Mouse (Mus musculus): Measurements from ENCODE around the gene Rpl37.

Gene Rpl37

DNA sequence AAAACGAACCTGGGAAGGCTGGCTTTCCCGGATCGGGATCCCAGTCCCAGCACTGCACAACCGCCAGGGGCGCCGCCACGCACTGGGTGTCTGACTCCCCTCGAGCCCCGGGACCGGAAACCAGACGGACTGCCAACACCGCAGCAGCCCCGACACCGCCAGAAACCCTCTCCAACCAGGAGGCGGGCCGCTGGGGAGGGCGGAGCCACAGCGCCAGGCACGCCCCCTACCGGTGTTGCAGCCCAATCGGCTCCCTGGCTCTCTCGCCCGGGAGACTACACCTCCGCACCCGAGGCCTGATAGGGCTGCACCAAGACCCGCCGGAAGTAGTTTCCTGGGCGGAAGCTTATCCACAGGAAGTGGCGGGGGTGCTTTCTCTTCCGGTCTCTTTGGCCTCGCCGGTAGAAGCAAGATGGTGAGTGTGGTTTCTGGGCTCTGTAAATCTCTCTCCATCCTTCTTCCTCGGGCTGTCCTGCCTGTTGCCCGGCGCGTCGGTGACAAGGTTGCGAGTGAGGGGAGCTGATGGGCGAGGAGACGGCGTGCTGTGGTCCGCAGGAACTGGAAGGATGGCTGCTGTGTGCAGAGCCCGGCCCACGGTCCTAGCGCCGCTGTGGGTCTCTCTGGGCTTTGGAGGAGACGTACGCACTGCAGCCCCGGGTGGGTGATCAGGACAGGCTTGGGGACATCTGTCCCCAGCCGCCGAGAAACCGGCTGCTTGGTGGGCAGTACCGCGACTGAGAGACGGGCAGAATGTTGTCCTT lies at the start of gene Rpl37:
Gene Rpl37, plus strand, starts transcription at position 376 of the 761 bp plus-strand sequence.
- DNase-seq = peak; percentile 100

DNA sequence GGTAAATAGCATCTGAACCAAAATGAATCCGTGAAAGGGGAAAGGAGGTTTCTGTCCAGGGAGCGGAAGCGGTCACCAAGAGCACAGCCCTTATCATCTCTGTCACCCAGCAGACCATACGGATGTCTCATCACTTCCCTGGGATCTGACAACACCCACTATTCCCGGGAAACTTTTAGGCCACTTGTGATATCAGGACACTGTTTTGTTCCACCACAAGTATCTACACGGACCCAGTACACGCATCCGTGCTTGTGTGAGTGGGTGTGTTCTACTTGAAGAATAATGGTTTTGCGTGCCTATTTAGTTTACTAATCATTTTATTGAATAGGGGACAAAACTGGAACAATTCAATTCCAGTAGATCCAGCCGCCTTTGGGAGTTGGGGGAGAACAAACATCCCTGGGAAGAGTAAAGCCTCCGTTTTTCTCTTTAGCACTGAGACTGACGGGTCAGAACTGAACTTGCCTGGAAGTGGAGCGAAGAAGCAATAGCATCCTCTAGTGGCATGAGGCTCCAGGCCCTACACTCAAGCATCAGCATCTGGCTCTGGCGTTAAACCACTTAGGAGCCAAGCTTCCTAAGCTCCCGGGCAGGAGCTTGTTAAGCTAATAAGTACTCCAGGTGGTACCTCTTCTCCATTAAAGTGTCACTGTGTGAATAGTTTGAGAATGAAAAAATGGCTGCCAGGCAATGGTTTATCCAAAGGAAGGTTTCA lies 47.5 kb upstream of the Rpl37 start:
- DNase-seq = peak; percentile 94

DNA sequence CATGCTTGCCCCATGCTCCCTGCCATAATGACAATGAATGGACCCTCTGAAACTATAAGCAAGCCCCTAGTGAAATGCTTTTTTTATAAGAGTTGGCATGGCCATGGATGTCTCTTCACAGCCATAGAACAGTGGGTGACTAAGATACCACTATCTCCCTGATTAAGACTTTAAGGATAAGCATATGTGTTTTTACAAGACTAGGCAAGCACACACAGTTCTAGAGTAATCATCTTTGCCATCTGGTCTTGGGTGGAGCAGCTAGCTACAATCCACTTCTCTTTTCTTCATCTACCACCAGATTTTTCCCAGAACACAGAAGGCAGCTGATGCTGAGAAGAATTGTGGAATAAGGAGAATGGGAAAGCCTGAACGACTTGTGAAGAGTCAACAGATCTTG lies 35.2 kb upstream of the Rpl37 start:
- DNase-seq = peak; percentile 79

DNA sequence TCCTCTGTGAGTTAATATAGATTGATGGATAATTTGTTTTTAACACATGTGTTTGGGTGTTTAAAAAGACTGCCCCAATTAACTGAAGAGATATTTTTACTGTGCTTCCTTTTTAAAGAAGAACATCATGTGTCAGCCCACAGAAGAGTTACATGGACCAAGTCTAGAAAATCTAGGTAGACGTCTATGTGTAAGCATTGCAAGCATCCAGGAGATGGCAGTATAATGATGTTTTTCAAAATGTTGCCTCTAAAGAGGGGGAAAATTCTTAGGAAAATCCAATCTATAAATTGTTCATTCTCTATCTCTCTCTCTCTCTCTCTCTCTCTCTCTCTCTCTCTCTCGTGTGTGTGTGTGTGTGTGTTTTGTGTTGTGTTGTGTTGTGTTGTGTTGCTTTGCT lies 30.3 kb upstream of the Rpl37 start:
- no peak for DNase-seq

DNA sequence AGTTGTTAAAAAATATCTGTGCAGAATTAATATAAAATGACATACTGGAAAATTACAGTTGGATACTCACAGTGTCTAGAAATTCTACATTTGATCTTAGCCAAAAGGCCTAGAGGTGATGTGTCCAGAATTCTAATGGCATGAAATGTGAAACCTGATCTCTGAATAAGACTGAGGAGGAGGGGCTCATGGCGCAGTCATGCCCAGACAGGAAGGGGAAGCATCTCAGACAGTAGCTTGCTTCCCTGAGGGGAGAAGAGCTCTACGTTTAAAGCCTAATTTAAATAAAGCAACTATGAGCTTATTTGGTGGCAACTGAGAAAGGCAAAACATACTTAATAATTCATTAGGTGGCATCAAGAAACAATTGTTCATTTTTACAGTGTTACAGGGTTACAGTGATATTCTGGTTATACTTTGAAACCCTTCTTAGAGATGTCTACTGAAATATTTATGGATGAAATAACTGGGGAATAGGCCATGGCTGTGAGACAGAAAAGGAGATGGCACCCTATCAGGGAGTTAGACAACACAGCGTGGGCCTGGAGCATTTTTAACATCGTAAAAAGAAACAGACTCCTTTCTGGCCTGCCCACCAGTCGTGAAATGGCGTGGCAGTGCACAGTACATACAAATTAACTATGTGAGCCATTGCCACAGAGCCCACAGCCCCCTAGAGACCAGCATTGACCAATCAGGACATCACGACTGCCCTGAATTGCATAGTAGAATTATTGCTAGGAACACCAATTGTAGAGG lies 27.4 kb upstream of the Rpl37 start:
- DNase-seq = peak; percentile 48

DNA sequence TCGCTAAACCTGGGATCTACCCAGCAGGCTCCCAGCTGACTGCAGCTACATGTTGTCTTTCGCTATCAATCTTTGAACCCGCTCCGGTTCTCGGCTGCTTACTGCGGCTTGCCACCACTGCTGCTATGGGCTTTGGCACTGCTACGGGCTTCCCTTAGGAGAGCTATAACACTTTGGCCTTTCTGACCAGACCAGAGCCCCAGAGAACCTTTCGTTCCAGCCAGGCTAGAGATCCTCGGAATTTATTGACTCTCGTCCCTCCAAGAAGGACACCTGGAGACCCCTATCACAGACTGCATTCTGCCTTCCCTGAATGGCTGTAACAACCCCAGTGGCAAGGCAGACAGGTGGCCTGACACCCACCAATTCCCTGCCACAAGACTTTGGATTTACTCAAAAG lies 26.3 kb upstream of the Rpl37 start:
- peak; percentile 59 for DNase-seq

DNA sequence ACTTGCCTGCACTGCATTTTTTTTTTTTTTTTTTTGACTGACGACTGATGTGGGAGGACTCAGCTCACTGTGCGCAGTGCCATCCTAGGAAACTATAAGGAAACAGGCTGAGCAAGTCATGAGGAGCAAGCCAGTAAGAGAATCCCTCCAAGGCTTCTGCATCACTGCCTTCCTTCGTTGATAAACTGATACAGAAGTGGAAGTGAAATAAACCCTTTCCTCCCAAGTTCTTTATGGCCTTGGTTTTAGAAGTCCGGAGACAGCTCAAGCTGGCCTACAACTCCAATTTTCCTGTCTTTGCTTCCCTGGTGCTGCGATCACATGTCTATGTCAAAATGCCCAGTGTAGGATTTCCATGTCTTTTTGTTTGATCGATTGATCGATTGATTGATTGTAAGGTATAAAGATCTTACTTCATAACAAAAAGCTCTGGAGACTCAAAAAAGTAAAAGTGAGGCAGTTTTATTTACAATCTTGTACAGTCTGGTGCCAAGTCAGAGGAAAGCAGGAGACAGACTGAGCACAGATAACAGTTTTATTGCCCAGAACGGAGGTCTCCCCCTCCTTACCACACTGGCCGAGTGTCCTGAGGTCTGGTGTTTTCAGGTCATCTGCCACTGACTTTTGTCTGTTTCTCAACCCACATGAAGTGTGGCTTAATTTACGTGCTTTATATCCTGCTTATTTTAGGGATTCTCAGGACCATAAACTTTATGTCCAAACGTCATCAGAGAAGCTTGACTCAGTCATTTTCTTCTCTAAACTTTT lies 20.7 kb upstream of the Rpl37 start:
- DNase-seq = no peak

DNA sequence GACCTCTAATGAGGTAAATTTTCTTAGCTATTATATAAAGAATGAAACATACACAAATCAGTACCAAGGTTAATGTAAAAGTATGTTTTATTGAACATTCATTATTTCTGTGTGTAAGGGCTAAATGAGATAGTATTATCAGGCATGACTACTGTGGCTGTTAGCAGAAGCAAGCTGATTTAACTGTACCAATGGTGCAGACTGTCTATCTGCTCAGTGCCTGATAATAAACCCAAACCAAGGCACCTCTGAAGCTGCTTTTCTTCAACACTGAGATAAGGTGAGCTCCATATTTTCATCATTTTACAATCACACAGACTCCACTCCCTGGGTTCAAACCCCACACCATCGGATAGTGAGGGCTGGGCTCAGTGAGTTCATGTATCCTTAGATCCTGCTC lies 19.1 kb upstream of the Rpl37 start:
- peak; percentile 48 for DNase-seq

DNA sequence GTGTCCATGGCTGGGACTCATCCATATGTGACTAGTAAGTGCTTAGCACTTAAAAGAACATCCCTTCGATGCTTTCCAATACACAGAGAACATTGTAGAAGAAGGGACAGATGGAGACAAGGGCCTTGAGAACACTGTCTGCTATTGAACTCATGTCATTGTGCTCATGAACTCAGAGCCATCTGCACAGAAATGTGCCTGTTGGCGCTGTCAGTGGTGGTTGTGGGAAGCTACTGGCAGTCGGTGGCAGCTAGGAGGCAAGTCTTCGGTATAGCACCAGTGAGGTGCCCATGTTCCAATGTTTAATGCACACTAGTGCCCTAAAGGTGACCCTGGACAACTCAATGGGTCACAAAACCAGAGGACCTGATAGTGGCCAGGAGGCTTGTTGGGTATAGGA lies 14.1 kb upstream of the Rpl37 start:
- DNase-seq = peak; percentile 56

DNA sequence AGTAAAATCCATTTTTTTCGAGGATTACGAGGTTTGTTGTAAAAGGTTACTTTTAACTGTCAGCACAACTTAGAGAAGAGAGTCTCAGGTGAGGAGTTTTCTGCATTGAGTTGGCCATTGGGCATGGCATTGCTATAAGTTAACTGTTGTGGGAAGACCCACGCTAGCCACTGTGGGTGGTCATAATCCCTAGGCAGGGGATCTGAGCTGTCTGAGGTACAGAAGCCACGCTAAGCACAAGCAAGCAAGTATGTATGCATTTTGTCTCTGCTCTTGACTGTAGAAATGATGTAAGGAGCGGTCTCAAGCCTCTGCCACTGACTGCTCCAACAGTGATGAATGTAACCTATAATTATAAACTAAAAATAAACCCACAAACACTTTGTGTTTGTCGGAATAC lies 10.6 kb upstream of the Rpl37 start:
- DNase-seq = peak; percentile 65

DNA sequence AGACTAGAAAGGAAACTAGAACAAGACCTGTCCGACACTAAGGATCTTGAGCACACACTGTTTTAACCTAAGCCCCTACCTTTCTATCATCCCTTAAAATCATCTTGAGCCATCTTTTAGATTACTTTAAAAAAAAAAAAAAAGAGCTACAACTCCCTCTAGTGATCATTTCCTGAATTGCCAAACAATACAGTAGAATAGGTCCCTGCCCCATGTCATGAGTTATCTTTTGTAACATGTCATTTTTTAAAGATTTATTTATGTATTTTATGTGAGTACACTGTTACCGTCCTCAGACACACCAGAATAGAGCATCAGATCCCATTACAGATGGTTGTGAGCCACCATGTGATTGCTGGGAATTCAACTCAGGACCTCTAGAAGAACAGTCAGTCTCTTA lies 10.2 kb upstream of the Rpl37 start:
- DNase-seq = peak; percentile 55

DNA sequence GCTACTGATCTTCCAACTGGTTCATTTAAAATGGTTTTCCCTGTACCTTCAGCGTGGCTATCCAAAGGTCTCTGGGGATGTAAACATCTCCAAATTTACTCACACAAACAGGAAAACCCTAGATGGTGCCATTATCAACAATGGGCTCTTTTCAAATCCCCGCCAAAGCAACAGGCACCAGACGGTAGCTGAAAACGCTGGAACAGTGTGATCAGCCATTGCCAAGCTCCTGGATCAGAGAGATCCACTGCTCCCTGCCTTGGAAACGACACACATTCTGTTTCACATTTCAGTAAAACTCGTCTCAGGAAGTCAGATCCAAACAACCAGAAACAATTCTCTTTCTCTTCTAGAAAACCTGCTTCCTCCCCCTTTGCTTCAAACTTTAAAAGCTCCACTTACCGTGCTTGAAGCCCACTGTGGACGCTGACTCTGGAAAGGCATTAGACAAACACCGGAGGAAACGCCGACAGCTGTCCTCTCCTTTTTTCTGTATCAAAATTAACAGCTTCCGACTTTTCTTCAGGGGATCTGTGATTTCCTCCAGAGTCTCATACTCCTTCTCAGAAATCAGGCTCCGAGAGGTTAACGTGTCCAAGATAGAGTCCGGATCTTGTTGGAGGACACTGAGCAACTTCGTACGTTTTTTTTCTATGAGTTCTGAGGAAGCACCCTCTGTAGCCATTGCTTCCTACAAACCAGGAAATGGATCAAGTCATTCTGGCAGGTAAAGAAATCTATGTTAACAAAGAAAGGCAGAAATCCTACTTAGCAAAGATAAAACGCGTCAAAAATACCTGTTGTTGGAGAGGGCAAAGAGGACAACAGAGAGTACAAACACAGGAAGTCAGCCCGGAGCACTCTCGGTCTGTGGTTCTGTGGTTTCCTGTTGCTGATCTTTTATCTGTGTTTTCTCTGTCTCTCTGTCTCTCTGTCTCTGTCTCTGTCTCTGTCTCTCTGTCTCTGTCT lies 8.5 kb upstream of the Rpl37 start, which contains the start of gene Card6:
Gene Card6, minus strand, starts transcription at position 854 of the 969 bp plus-strand sequence.
- DNase-seq = peak; percentile 89

DNA sequence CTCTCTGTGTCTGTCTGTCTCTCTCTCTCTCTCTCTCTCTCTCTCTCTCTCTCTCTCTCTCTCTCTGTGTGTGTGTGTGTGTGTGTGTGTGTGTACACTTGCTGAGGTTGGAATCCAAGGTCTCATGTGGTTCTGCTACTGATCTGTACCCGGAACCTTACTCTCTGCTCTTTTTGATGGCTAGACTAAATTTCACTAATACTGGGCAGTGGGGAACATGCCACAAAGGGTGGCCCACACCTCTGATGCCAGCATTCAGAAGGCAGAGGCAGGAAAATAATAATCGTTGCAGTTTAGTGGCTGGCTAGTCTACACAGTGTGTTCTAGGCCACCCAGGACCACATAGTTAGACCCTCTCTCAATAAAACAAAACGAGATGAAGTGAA lies 7.8 kb upstream of the Rpl37 start:
- peak; percentile 79 for DNase-seq

DNA sequence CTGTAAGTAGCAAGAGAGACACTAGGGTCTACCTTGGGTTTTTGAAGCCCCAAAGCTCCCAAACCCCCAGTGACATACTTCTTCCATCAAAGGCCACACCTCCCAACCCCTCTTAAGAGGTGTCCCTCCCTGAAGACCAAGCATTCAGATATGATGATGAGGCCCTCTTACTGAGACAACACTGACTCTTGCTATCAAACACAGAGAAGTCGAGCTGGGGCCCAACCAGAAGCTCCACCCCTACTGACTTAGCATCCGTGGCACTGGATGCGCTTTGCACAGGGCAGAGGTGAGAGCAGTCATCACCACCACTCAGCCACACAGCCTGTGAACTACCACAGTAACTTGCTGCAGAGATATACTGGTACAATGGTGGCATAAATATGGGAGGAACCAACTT lies 3.8 kb upstream of the Rpl37 start:
- peak; percentile 85 for DNase-seq

DNA sequence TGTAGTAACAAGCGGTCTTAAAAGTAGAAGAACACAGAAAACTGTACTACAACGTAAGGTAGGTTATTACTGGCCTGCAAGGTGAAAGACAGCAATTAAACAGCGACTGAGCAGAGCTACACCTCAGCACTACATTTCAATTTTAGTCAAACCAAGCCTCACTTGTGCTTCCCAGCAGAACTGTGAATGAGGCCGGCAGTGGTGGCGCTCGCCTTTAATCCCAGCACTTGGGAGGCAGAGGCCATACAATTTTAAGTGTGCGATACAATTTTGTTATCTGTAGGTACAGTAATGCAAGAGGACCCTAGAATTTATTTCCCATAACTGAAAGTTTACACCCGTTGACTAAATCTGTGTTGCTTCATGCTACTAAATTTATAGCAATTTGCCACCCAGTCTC lies 1.3 kb upstream of the Rpl37 start:
- peak; percentile 70 for DNase-seq

DNA sequence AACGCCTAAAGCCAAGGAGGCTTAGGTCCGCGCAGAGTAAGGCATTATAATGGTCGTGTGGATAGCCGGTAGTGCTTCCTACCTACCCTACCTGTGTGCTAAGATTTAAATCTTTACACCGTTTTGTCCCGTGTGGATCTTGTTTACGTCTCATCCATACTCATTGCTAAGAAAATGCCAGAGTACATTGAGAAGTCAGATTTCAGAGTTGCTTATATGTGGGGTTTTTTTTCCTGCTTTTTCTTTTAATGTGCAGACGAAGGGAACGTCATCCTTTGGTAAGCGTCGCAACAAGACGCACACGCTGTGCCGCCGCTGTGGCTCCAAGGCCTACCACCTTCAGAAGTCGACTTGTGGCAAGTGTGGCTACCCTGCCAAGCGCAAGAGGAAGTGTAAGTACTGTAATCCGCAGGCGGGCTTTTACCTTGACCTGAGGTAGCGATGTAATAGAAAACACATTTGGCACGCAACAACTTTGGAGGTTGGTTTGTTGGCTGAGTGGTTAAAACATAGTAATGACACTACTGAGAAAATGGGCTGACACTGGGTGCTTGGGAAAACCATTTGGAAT lies 671 bp downstream of the Rpl37 start:
- peak; percentile 87 for DNase-seq

DNA sequence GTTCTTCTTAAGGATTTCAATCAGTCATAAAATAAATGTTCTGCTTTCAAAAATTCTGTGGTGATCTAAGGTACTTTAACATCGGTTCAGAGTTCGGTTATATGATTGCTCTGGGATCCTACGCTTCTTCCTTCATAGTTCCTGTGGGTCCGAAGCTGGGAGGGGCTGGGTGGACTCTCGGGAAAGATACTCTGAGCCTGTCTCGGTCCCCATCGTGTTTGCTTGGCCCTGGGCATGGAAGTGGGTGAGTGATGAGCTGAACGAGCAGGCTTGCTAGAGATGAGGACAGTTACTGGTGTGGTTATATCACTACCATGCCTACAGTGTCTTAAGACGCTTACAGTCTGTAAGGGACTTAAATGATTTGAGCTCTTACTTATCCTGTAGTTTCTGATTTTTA lies 2.2 kb downstream of the Rpl37 start:
- peak; percentile 67 for DNase-seq

DNA sequence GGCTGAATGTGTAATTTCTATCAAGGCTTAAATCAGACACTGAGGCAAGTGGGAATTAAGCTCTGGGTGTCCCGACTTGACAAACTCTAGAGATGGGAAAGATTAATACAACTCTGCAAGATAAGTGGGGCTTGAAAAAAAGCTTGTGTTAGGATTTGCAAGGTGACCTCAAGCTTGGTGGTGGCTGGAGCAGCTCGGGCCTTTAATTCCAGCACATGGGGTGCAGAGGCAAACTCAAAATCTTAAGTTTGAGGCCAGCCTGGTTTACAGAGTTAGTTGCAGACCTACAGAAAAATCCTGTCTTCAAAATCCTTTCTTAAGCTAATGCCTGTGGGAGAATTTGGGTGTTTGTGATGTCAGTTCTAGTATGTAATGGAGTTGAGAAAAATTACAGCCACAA lies 2.7 kb downstream of the Rpl37 start:
- DNase-seq = peak; percentile 55

DNA sequence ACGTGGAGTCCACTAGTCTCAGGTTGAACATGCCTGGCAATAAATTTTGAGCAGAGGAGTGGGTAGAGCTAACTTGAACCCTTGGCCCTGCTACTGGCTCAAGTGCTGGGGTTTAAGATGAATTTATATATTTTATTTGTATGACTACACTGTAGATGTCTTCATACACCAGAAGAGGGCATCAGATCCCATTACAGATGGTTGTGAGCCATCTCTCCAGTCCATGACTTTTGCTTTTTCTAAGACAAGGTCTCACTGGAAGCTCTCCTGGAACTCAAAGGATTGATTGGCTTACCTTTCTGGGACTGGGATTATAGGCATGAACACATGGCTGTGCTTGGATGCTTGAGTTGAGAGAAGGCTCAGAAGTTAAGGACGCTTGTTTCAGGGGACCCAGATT lies 3.3 kb downstream of the Rpl37 start:
- peak; percentile 33 for DNase-seq

DNA sequence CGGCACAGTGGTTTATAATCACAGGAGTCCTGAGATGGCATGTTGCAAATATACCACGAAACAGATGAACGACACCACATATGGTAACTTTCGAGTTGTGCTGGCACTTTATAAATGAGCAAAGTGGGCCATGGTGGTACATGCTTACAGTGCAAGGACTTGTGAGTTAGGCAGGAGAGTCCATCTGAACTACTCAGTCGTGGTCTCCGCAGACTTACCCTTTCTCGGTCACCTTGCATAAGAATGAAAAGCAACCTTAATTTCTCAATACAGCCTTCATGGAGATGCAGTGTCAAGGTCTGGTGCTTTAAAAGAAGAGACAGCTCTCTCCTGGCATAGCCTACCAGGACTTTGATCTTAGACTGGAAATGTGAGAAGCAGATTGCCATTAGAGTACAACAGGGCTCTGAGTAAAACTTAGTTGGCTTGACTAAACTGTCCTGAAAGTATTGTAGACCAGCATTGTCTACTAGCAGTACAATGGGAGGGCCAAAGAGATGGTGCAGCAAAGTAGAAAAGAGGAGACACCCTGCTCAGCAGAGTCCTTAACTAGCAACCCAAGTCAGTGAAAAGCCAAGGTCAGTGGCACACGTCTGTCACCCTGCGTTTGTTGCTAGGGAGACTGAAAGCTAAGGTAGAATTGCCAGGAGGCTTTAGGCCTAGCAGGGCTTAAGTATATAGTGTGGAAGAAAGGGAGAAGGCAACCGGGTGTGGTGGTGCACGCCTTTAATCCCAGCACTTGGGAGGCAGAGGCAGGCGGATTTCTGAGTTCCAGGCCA lies 5.3 kb downstream of the Rpl37 start:
- peak; percentile 71 for DNase-seq
